Mouse (Mus musculus) kidney, adult 2 months (tissue): ENCODE measurements around the gene Ssh1.

Experiments
- CTCF ChIP-seq: fragments of 200-500 bp; conservative IDR thresholded peaks from 2 replicates; pipeline ENCODE4 v1.5.1; 2011; ENCODE audit warnings: low read depth, mild to moderate bottlenecking, control low read depth, low read length, moderate library complexity, mixed read lengths; ENCODE audit not compliant: insufficient read depth, insufficient read length
- POLR2A ChIP-seq: fragments of 200-500 bp; IDR thresholded peaks from one replicate; pipeline ENCODE4 v1.6.1; 2011; ENCODE audit warnings: low read depth, low read length, control low read depth

GRCm38 (mm10) chr5:113984025-113984740 lies 9.5 kb downstream of the Ssh1 start:
- TF ChIP-seq POLR2A (no peak), CTCF (no peak)
